Mouse (Mus musculus) gastrocnemius, postnatal 4 days (tissue): ENCODE measurements around the gene Dus2. TPM values are rescaled to one million over a fixed set of nuclear protein-coding genes. Genes with fewer than 3 reads are reported as not detected.
A peak's percentile ranks its signal among the peaks of the same experiment; 100 is the strongest.

Source experiments
- DNase-seq, 2 experiments: peaks; one replicate each; pipeline ENCODE4 v3.0.0; 2021 to 2022; ENCODE audit warnings: low spot score in 2 of 2, mixed read lengths in 2 of 2
- long read RNA-seq, 2 experiments: library from polyadenylated mRNA; stranded (forward); transcript quantifications; one replicate each; pipeline ENCODE4 v2.0.0; 2021
- total RNA-seq, 2 experiments: library from RNA; stranded (reverse); gene quantifications; 2 replicates each; pipeline ENCODE4 v1.2.3; 2021

Gene Dus2
- total RNA-seq: 10 to 100 TPM; 12.4 to 13.2 TPM
- long read RNA-seq, experiment 1, transcript Dus2-201 (16 exons, 1,860 nt): major isoform, 13 of 24 reads
- long read RNA-seq, experiment 1, partial matches to known transcripts: 3 of 24 reads
- long read RNA-seq, experiment 1, other reads (novel, unspliced or antisense): 5 of 24 reads
- long read RNA-seq, experiment 2, transcript Dus2-201 (16 exons, 1,860 nt): major isoform, 13 of 28 reads
- long read RNA-seq, experiment 2, partial matches to known transcripts: 5 of 28 reads
- long read RNA-seq, experiment 2, other reads (novel, unspliced or antisense): 9 of 28 reads

DNA sequence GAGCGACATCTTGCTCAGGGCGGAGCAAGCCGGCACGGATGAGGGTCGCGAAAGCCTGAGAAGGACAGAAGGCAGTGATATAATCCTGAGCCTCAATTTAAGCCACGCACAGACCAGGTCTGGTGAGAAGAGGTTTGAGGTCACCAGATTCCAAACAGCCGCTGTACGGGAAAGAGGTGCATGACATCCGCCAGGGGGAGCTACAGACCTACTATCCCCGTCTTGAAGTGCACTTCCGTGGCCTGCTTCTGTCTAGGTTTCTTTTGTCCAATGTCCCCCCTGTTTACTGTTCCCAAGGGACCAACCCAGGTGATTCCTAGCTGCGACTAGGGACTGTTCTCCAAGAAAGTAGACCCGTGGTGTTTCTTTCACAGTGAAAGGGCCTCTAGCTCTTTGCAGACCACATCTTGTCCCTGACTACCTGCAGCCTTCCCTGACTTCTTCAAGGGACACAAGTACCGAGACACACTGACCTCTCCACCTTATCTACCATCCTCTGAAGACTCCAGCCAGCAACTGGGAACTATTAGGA lies at the start of gene Dus2:
Gene Dus2 (plus strand): TSS at position 482 of the 532 bp plus-strand sequence.
- DNase-seq: peak; percentile 72 to 79

- DNase-seq: no peak
Measured at GRCm38 (mm10) chr8:105942026-105942425, 49.1 kb upstream of the Dus2 start.

DNA sequence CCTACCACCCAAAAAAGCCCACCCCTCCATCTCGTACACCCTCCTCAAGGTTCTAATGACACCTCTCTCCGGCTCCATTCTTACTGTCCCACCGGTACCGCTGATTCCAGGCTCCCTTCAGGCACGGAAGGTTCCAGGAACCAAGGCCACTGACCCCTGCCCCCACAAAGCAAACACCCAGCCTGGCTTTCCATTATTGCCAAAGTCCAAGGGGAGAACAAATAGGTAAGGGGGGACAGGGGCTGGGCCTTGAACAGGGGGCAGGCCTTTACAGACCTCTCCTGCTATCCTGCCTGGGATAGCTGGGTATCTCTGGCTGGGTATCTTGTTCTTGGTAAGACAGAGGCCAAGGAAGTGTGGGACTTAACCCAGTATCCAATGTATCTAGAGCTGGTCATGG lies 48.6 kb upstream of the Dus2 start:
- no peak for DNase-seq

GRCm38 (mm10) chr8:105943321-105943739 lies 47.8 kb upstream of the Dus2 start, which contains the start of gene Lcat:
Lcat (minus strand) TSS chr8:105943382.
- no peak for DNase-seq

GRCm38 (mm10) chr8:105949350-105949749 lies 41.8 kb upstream of the Dus2 start:
- DNase-seq: peak in 1 of 2 experiments; percentile 71

DNA sequence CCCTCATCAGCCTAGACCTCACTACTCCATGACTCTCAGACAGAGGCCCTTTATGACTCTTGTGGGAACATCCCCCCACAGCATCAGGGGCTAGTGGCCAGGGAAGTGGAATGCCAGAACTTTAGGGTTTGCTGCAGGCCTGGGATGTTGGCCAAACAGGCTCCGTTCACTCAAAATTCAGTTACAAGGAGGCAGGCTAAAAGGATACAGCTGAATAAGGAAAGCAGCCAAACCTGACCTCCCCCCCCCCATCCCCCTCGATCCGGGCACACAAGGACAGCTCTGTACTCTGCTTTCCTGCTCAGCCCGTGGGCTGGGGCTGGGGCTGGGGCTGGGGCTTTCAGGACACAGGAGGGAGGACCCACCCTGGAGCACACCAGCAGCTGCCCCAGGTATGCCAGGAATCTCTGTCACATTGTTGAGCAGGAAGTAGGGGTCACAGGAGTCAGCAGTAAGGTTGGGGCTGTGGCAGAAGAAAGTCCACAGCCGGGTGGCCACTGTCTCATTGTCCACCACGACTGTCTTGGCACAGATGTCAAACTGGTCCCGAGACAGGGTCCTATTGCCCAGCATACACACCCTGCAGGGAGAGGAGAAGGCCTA lies 40.0 kb upstream of the Dus2 start:
- peak in 1 of 2 experiments; percentile 70 for DNase-seq

GRCm38 (mm10) chr8:105956556-105956955 lies 34.6 kb upstream of the Dus2 start:
- no peak for DNase-seq

GRCm38 (mm10) chr8:105957813-105958212 lies 33.3 kb upstream of the Dus2 start:
- no peak for DNase-seq

- DNase-seq: no peak
Measured at GRCm38 (mm10) chr8:105959350-105959749, 31.8 kb upstream of the Dus2 start.

GRCm38 (mm10) chr8:105961101-105961500 lies 30.0 kb upstream of the Dus2 start:
- no peak for DNase-seq

DNA sequence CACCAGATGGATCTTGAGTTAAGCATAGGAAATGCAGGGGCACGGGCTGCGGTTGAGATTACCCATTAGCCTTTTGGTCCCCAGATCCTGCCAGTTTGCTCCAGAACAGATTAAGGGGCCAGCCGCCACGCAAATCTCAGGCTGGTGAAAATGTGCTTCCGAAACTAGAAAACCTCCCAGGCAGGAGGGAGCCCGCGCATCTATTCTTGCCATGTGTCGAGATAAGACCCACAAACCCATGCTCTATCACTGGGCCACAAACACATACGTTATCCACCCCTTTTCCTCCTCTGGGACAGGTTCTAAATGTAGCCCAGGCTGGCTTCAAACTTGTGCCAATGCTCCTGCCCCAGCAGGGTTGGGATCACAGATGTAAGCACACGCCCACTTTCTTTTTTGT lies 29.6 kb upstream of the Dus2 start:
- DNase-seq: no peak

DNA sequence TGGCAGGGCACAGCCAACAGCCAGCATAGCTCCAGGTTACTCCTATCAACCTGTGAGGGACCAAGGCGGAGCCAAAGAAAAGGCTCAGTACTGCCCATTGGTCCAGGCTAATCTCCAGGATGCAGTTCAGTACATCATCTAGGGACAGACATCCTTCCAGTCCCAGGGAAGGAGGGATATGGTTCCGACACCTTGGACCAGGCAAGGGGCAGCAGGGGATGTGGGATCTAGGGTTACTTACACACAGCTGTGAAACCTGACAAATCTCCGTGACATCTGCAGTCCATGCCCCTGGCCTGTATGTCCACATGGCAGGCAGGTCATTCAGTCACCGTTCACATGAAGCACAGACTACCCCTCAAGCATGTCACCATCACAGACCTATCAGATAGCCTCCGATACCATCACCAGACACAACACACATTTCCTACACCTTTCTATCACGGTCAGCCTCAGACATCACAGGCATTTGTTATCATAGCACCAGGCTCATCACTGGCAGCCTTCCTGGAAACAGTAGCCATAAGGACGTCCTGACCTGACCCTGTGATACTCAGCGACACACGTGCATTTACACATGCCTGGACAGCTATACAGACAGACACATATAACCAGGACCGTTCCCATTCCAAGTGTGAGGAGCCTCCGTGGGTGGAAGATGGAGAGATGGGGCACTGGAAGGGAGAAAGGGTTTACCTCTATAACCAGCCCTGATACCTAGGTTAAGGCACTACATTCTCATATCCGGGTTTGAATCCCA lies 26.5 kb upstream of the Dus2 start:
- DNase-seq: no peak

- DNase-seq: peak; percentile 45 to 72
Measured at GRCm38 (mm10) chr8:105965266-105965904, 25.8 kb upstream of the Dus2 start.

DNA sequence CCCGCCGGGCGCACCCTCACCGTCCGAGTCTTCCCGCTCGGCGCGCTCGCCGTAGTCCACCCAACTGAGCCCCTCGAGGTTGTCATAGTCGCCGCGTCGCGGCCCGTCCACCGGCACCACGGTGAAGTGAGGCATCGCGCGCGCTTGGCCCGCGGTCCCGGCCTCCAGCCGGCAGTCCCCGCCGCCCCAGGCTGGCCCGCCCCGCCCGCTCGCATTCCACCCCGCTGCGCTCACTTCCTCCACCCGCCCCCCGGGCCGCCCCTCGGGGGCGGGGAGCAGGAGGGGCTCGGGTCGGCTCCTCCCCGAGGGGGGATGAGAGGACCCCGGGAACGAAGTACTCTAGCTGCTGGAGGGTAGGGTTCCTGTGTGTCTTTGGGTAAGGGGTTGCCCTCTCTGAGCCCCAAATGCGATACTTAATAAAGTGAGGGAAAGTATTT lies 25.2 kb upstream of the Dus2 start, which contains the start of gene Slc12a4:
Gene Slc12a4 (minus strand): TSS at position 193 of the 437 bp plus-strand sequence.
- DNase-seq: peak; percentile 87 to 88

DNA sequence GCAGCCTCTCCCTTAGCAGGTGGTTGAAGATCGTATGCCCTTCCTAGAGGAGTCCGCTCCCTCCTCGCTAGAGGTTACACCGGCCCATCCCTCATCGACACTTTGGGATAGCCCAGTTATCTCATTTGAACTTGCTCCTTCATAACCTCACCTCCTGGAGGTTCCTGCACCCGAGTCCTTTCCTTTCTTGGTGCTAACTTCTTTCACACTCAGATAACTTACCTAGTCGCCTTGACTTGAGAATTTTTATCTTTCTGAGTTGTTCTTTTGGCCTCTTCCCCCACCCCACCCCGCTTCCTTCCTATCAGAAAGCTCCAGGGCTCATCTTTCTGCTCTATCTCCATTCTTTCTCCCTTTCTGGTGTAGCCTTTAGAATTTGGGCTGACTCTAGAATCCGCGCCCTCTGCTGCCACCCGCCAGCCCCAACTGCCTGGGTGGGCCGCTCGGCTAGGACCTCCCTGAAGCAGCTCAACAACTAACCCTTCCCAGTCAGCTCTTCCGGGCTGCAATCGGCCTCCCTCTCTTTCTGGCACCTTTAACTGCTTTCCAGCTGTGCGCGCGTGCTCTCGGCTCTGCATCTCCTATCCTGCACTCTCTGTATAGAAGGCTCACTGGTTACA lies 24.3 kb upstream of the Dus2 start:
- DNase-seq: peak in 1 of 2 experiments; percentile 61

DNA sequence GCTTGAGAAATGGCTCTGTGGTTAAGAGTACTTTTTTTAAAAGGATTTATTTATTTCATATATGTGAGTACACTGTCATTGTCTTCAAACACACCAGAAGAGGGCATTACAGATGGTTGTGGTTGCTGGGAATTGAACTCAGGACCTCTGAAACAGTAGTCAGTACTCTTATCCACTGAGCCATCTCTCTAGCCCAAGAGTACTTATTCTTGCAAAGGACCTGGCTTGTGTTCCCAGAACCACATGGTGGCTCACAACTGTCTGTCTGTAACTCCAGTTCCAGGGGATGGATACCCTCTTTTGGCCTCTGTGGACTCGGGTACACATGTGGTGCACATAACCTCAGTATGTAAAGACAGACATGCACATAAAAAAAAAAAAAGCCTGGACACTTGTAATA lies 21.8 kb upstream of the Dus2 start:
- no peak for DNase-seq

DNA sequence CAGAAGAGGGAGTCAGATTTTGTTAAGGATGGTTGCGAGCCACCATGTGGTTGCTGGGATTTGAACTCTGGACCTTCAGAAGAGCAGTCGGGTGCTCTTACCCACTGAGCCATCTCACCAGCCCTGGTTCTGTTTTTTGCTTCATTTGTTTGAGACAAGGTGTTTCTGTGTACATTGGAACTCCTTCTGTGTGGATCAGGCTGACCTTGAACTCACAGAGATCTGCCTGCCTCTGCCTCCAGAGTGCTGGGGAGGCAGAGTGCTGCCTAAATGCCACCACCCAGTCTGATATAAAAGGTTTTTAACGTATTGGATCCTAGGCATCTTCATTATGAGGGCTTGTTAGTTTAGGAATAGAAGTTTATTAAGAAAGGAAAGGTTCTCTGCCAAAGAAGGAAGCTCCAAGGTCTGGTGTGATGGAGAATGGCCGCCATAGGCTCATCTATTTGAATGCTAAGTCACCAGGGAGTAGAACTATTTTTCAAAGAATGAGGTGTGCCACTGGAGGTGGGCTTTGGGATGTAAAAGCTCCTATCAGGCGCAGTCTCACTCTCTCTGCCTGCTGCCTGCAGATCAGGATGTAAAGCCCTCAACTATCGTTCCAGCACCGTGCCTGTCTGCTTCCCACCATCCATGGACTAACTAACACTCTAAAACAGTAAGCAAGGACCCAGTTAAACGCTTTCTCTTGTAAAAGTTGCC lies 20.0 kb upstream of the Dus2 start:
- DNase-seq: no peak

- DNase-seq: no peak
Measured at GRCm38 (mm10) chr8:105975363-105975762, 15.8 kb upstream of the Dus2 start.

- DNase-seq: no peak
Measured at GRCm38 (mm10) chr8:105979325-105979724, 11.8 kb upstream of the Dus2 start, which contains the start of gene Dpep3. Dpep3 (minus strand) TSS chr8:105979429.

- DNase-seq: no peak
Measured at GRCm38 (mm10) chr8:105981146-105981545, 10.0 kb upstream of the Dus2 start.
